Mouse (Mus musculus): ENCODE data around the gene Ctns.

DNA sequence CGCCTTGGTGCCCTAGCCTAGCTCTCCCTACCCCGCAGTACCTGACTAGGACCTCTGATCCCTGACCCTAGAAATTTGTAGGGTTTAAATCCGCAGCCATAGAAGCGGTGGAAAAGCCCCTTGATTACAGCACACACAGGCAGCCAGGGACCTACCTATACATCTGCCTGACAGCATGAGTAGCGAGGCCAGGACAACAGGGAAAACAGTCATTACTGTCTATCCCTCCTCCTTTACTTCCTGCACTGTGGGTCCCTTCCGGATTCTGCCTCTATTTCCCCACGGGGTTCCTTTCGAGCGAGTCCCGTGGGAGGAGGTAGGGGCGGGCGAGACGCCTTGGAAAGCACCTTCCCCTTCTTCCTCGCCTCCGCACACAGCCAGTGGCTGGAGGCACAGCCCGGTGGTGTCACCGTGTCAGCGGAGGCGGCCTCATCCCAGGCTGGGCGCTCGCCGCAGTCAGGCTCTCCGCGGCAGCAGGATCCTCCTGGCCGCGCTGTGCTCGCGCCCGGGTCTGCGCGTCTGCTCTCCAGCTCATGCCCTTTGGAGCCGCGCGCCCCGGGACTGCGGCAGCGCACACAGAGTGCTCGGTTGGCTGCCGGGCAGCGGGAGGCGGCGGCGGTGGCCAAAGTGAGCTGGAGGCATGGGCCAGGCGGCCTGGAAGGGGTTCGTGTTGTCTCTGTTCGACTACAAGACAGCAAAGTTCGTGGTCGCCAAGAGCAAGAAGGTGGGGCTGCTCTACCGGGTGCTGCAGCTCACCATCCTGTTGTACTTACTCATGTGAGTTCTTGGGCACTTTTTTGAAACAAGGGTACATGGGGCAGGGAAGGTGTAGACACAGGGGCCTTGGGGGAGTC, 38.7 kb downstream of the Ctns start, which contains the start of gene P2rx5:
- TF ChIP-seq CTCF (IDR thresholded peaks at IDR 0.05; ENCODE audit: borderline replicate concordance, insufficient read depth, low read depth, low read length) (no peak), POLR2A (IDR thresholded peaks at IDR 0.05; ENCODE audit: borderline replicate concordance, insufficient read depth, low read length) (no peak)
